Mouse (Mus musculus) thymus, adult 2 months (tissue): ENCODE measurements around the gene Skp1a.

Experiments
- CTCF ChIP-seq: fragments of 200-500 bp; IDR thresholded peaks from 2 replicates; pipeline ENCODE4 v1.5.1; 2012; ENCODE audit warnings: mild to moderate bottlenecking, control low read depth, low read length, moderate library complexity, borderline replicate concordance; ENCODE audit not compliant: control insufficient read depth, poor library complexity, insufficient read depth; ENCODE audit errors: extremely low read depth
- POLR2A ChIP-seq: fragments of 200-500 bp; IDR thresholded peaks from 2 replicates; pipeline ENCODE4 v1.6.1; 2012; ENCODE audit warnings: mild to moderate bottlenecking, low read length, control low read depth, moderate library complexity; ENCODE audit not compliant: control insufficient read depth, poor library complexity, insufficient read depth; ENCODE audit errors: extremely low read depth

GRCm38 (mm10) chr11:52279611-52280145 is 47.9 kb downstream of the Skp1a start:
- TF ChIP-seq CTCF (no peak), POLR2A (no peak)
